Mouse (Mus musculus): ENCODE measurements at regions not wholly inside any gene's neighbourhood (a gene's known extent, or its start where the extent isn't known, plus 50 kb on each side); places are given as distances from the start of the nearest gene placed in this dataset.

- TF ChIP-seq CTCF (IDR thresholded peaks at IDR 0.05), result no peak
- TF ChIP-seq EP300 (IDR thresholded peaks at IDR 0.05), result no peak
These were observed 238.1 kb upstream of the Ccdc122 start for GRCm38 (mm10) chr14:76798488-76798887.
